Mouse (Mus musculus) liver, embryonic 18 days (tissue): ENCODE results near the gene Btc. TPM values are rescaled to one million over a fixed set of nuclear protein-coding genes. Genes with fewer than 3 reads are reported as not detected.

Experiments used
- polyA plus RNA-seq: library from polyadenylated mRNA; depleted of rRNA; stranded (reverse); fragments of >200 nt; gene quantifications from 2 replicates; pipeline ENCODE4 v1.2.3, GENCODE M21; 2012; rRNA removed

Gene Btc
- 0.40 and 0.45 TPM in 2 replicates for polyA plus RNA-seq

DNA sequence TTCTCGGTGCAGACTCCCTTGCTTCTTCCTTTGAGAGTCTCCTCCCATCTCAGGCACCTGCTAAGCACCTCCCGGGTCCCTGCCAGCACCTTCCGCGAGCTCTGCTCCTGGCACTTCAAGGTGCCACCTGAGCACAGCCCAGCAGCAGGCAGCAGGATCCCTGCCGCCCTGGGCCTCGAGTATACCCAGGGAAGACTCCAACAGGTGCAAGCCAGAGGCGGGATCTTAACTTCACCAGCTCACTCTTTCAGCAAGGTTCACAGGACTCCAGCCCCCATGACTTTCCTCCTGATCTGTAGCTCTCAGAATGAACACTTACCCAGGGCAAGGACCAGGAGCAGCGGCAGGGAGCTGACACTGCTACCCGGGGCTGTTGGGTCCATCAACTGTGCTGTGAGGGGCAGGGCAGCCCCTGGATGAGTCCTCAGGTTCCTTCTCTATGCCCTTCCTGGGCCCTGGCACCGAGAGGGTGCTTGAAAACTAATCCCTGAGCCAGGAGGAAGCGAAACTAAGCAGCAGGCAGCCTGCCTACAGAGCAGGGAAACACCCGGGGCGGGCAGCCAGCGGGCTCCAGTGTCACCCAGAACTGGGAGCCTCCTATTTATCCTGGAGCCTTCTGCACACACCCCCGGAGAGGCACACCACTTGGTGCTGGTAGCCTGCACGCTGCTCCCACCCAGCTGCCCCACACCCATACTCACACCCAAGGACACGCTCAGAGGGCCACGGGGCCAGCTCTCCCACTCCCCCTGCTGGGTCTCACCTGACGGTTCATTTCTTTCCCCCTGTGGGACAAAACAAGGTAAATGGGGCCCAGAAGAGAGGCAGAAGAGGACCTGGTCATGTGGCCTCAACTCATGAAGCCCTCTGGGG, at the start of gene Btc:
TSS of gene Btc (minus strand) at position 656 of the 873 bp plus-strand sequence.

Other genes with a start within 250 kb of the Btc start
- gene Parm1, start 114.6 kb upstream of the Btc start, polyA plus RNA-seq, result 0.53 and 0.65 TPM in 2 replicates